Mouse (Mus musculus) T-helper 2 cell (primary cell): Measurements from ENCODE around the gene Macrod2.

Experiments used
- in situ Hi-C: fragments of 300-600 bp; cut with MboI, MseI; formaldehyde crosslinking; loops from one replicate; pipeline ENCODE4 v1.15.1; 2025; ENCODE audit warnings: high pct_unique_total_duplicates

Gene Macrod2

GRCm38 (mm10) chr2:142187428-142187827 lies 1792.3 kb downstream of the Macrod2 start:
- in situ Hi-C loops = no loop called here

- in situ Hi-C loops = no loop called here
Observed at GRCm38 (mm10) chr2:142217371-142217770, 1822.3 kb downstream of the Macrod2 start.

- in situ Hi-C loops = no loop called here
Observed at GRCm38 (mm10) chr2:142222137-142222921, 1827.2 kb downstream of the Macrod2 start.

- in situ Hi-C loops = no loop called here
Observed at GRCm38 (mm10) chr2:142222926-142223325, 1827.8 kb downstream of the Macrod2 start.

- in situ Hi-C loops = no loop called here
Observed at GRCm38 (mm10) chr2:142230985-142231549, 1836.0 kb downstream of the Macrod2 start.

GRCm38 (mm10) chr2:142232828-142233227 lies 1837.7 kb downstream of the Macrod2 start:
- in situ Hi-C loops = no loop called here

GRCm38 (mm10) chr2:142243483-142243882 lies 1848.4 kb downstream of the Macrod2 start:
- in situ Hi-C loops = no loop called here

- in situ Hi-C loops = no loop called here
Observed at GRCm38 (mm10) chr2:142250383-142250782, 1855.3 kb downstream of the Macrod2 start.

GRCm38 (mm10) chr2:142251518-142251917 lies 1856.4 kb downstream of the Macrod2 start:
- in situ Hi-C loops = no loop called here

GRCm38 (mm10) chr2:142253913-142254312 lies 1858.8 kb downstream of the Macrod2 start:
- in situ Hi-C loops = no loop called here

- in situ Hi-C loops = no loop called here
Observed at GRCm38 (mm10) chr2:142254566-142254965, 1859.5 kb downstream of the Macrod2 start.

GRCm38 (mm10) chr2:142257501-142257900 lies 1862.4 kb downstream of the Macrod2 start:
- in situ Hi-C loops = no loop called here

- in situ Hi-C loops = no loop called here
Observed at GRCm38 (mm10) chr2:142261046-142261445, 1865.9 kb downstream of the Macrod2 start.

GRCm38 (mm10) chr2:142264697-142265096 lies 1869.6 kb downstream of the Macrod2 start:
- in situ Hi-C loops = no loop called here

- in situ Hi-C loops = no loop called here
Observed at GRCm38 (mm10) chr2:142267836-142268235, 1872.7 kb downstream of the Macrod2 start.

- in situ Hi-C loops = no loop called here
Observed at GRCm38 (mm10) chr2:142286761-142287160, 1891.7 kb downstream of the Macrod2 start.

GRCm38 (mm10) chr2:142294831-142295230 lies 1899.7 kb downstream of the Macrod2 start:
- in situ Hi-C loops = no loop called here

GRCm38 (mm10) chr2:142303098-142303911 lies 1908.2 kb downstream of the Macrod2 start:
- in situ Hi-C loops = loop anchor here (10.0 kb wide), 1 partner anchor 1361 kb away; no protein-coding TSS in a partner anchor

GRCm38 (mm10) chr2:142303912-142304182 lies 1908.7 kb downstream of the Macrod2 start:
- in situ Hi-C loops = loop anchor here (10.0 kb wide), 1 partner anchor 1361 kb away; no protein-coding TSS in a partner anchor

- in situ Hi-C loops = no loop called here
Observed at GRCm38 (mm10) chr2:142323158-142323557, 1928.0 kb downstream of the Macrod2 start.

GRCm38 (mm10) chr2:142326737-142327136 lies 1931.6 kb downstream of the Macrod2 start:
- in situ Hi-C loops = no loop called here

GRCm38 (mm10) chr2:142329761-142330160 lies 1934.7 kb downstream of the Macrod2 start:
- in situ Hi-C loops = no loop called here
